Mouse (Mus musculus): ENCODE data around the gene Sh2b1. TPM values are rescaled to one million over a fixed set of nuclear protein-coding genes. Genes with fewer than 3 reads are reported as not detected.

The Sh2b1 gene
- polyA plus RNA-seq, 1 experiment from 2014 or later = 40.9 TPM

Other genes starting within 250 kb of the Sh2b1 start
- gene Sbk1, start 202.8 kb downstream of the Sh2b1 start, polyA plus RNA-seq (2014; fragmentation: Nextera tagmentation; extraction: Ambion mirVana) = 33.8 and 34.2 TPM in 2 replicates
- gene Lat, start 105.9 kb downstream of the Sh2b1 start, polyA plus RNA-seq (2014; fragmentation: Nextera tagmentation; extraction: Ambion mirVana) = 1.1 and 1.9 TPM in 2 replicates
- 44.4 and 45.9 TPM in 2 replicates for gene Spns1, start 98.0 kb downstream of the Sh2b1 start, polyA plus RNA-seq (2014; fragmentation: Nextera tagmentation; extraction: Ambion mirVana)
- gene Nfatc2ip, start 78.7 kb downstream of the Sh2b1 start, polyA plus RNA-seq (2014; fragmentation: Nextera tagmentation; extraction: Ambion mirVana) = 2.3 and 2.6 TPM in 2 replicates
- not detected in 2 replicates for gene Cd19, start 60.5 kb downstream of the Sh2b1 start, polyA plus RNA-seq (2014; fragmentation: Nextera tagmentation; extraction: Ambion mirVana)
- gene Rabep2, start 46.7 kb downstream of the Sh2b1 start, polyA plus RNA-seq (2014; fragmentation: Nextera tagmentation; extraction: Ambion mirVana) = 24.6 and 27.6 TPM in 2 replicates
- gene Atp2a1, start 12.3 kb downstream of the Sh2b1 start, polyA plus RNA-seq (2014; fragmentation: Nextera tagmentation; extraction: Ambion mirVana) = 0.16 TPM in 1 of 2 replicates, not detected in the other
- gene Tufm, start 11.9 kb upstream of the Sh2b1 start, polyA plus RNA-seq (2014; fragmentation: Nextera tagmentation; extraction: Ambion mirVana) = 188 and 192 TPM in 2 replicates
- 44.4 and 50.7 TPM in 2 replicates for gene Atxn2l, start 28.0 kb upstream of the Sh2b1 start, polyA plus RNA-seq (2014; fragmentation: Nextera tagmentation; extraction: Ambion mirVana)
- 184 and 188 TPM in 2 replicates for gene Eif3c, start 91.0 kb upstream of the Sh2b1 start, polyA plus RNA-seq (2014; fragmentation: Nextera tagmentation; extraction: Ambion mirVana)
- 0.60 and 1.1 TPM in 2 replicates for gene Apobr, start 109.5 kb upstream of the Sh2b1 start, polyA plus RNA-seq (2014; fragmentation: Nextera tagmentation; extraction: Ambion mirVana)
- gene Cln3, start 110.4 kb upstream of the Sh2b1 start, polyA plus RNA-seq (2014; fragmentation: Nextera tagmentation; extraction: Ambion mirVana) = 24.3 and 30.3 TPM in 2 replicates
- gene Il27, start 119.5 kb upstream of the Sh2b1 start, polyA plus RNA-seq (2014; fragmentation: Nextera tagmentation; extraction: Ambion mirVana) = not detected in 2 replicates
- 6.6 and 27.3 TPM in 2 replicates for gene Nupr1, start 155.4 kb upstream of the Sh2b1 start, polyA plus RNA-seq (2014; fragmentation: Nextera tagmentation; extraction: Ambion mirVana)
- 53.4 and 64.5 TPM in 2 replicates for gene Sgf29, start 173.9 kb upstream of the Sh2b1 start, polyA plus RNA-seq (2014; fragmentation: Nextera tagmentation; extraction: Ambion mirVana)
- gene Sult1a1, start 201.0 kb upstream of the Sh2b1 start, polyA plus RNA-seq (2014; fragmentation: Nextera tagmentation; extraction: Ambion mirVana) = 3.5 and 3.8 TPM in 2 replicates
- 140 and 159 TPM in 2 replicates for gene Bola2, start 220.0 kb upstream of the Sh2b1 start, polyA plus RNA-seq (2014; fragmentation: Nextera tagmentation; extraction: Ambion mirVana)
- 7.1 and 8.4 TPM in 2 replicates for gene Slx1b, start 220.4 kb upstream of the Sh2b1 start, polyA plus RNA-seq (2014; fragmentation: Nextera tagmentation; extraction: Ambion mirVana)
- gene Coro1a, start 232.4 kb upstream of the Sh2b1 start, polyA plus RNA-seq (2014; fragmentation: Nextera tagmentation; extraction: Ambion mirVana) = 35.1 and 35.9 TPM in 2 replicates

Measured in intestine, embryonic 14.5 days (tissue).